ENCODE assay signal across 8 mouse cellular contexts in genomic region chr19:10219108-10219507, GRCm38 (mm10). TPM values are rescaled to one million over a fixed set of nuclear protein-coding genes. Genes with fewer than 3 reads are reported as not detected.
DNase-seq lines count a peak whose midpoint lies in the region; ATAC-seq lines count a peak whose summit lies in the region.

No protein-coding gene starts in this region.

- no peak overlapping the region for H3K4me3 ChIP-seq in forebrain, embryonic 14.5 days (ENCODE audit: low read depth, low read length)
- H3K4me3 ChIP-seq in forebrain, embryonic 12.5 days (replicated peaks): no peak overlapping the region
- H3K4me3 ChIP-seq in midbrain, embryonic 10.5 days: no peak overlapping the region
- no peak overlapping the region for H3K4me3 ChIP-seq in midbrain, embryonic 13.5 days (replicated peaks)

- H3K27ac ChIP-seq in forebrain, embryonic 14.5 days (ENCODE audit: low read depth, low read length): no peak overlapping the region
- H3K27ac ChIP-seq in forebrain, embryonic 12.5 days: no peak overlapping the region
- H3K27ac ChIP-seq in midbrain, embryonic 10.5 days (replicated peaks): 0 out of 2 replicates have a peak overlapping the region, but pooled peaks have one; percentile 49
- no peak overlapping the region for H3K27ac ChIP-seq in midbrain, embryonic 13.5 days

- WGBS in forebrain, embryonic 14.5 days: 50% methylated on average over 3 of the region's 3 CpGs
- WGBS in forebrain, embryonic 12.5 days: 62% methylated on average over 3 of the region's 3 CpGs
- WGBS in midbrain, embryonic 10.5 days: 58% methylated on average over 3 of the region's 3 CpGs
- 60% methylated on average over 3 of the region's 3 CpGs for WGBS in midbrain, embryonic 13.5 days

- peak; percentile 68 for DNase-seq in forebrain, embryonic 14.5 days (ENCODE audit: low spot score)
- DNase-seq in midbrain, embryonic 10.5 days (ENCODE audit: low spot score): peak; percentile 46
- DNase-seq in NIH3T3 (ENCODE audit: low read depth): peak; percentile 80
- DNase-seq in heart, postnatal 4 days: peak; percentile 65
- peak; percentile 52 for DNase-seq in lung, postnatal 25 days (ENCODE audit: low spot score)

- H3K36me3 ChIP-seq in forebrain, embryonic 14.5 days (ENCODE audit: control insufficient read depth, insufficient read depth, low read length): no peaks in the 10 kb centered on the region
- H3K36me3 ChIP-seq in forebrain, embryonic 12.5 days (replicated peaks): no peaks in the 10 kb centered on the region
- H3K36me3 ChIP-seq in midbrain, embryonic 10.5 days: no peaks in the 10 kb centered on the region
- no peaks in the 10 kb centered on the region for H3K36me3 ChIP-seq in midbrain, embryonic 13.5 days

- no peaks in the 10 kb centered on the region for H3K27me3 ChIP-seq in forebrain, embryonic 14.5 days (replicated peaks; ENCODE audit: control insufficient read depth, insufficient read depth, low read length)
- no peaks in the 10 kb centered on the region for H3K27me3 ChIP-seq in forebrain, embryonic 12.5 days
- no peaks in the 10 kb centered on the region for H3K27me3 ChIP-seq in midbrain, embryonic 10.5 days (ENCODE audit: low read depth, poor library complexity, severe bottlenecking)
- H3K27me3 ChIP-seq in midbrain, embryonic 13.5 days: no peaks in the 10 kb centered on the region

- no peak overlapping the region for H3K4me2 ChIP-seq in forebrain, embryonic 14.5 days (ENCODE audit: low read length)
- no peak overlapping the region for H3K4me2 ChIP-seq in forebrain, embryonic 12.5 days
- no peak overlapping the region for H3K4me2 ChIP-seq in midbrain, embryonic 13.5 days (replicated peaks)

- H3K9ac ChIP-seq in forebrain, embryonic 14.5 days (ENCODE audit: low read length): no peak overlapping the region
- no peak overlapping the region for H3K9ac ChIP-seq in forebrain, embryonic 12.5 days
- no peak overlapping the region for H3K9ac ChIP-seq in midbrain, embryonic 13.5 days (replicated peaks)

- no peaks in the 10 kb centered on the region for H3K9me3 ChIP-seq in forebrain, embryonic 14.5 days (replicated peaks; ENCODE audit: control insufficient read depth, low read length)
- H3K9me3 ChIP-seq in forebrain, embryonic 12.5 days: no peaks in the 10 kb centered on the region
- H3K9me3 ChIP-seq in midbrain, embryonic 10.5 days (replicated peaks): no peaks in the 10 kb centered on the region
- H3K9me3 ChIP-seq in midbrain, embryonic 13.5 days: no peaks in the 10 kb centered on the region

- H3K4me1 ChIP-seq in forebrain, embryonic 14.5 days (ENCODE audit: control insufficient read depth, insufficient read depth, low read length): no peaks in the 10 kb centered on the region
- H3K4me1 ChIP-seq in forebrain, embryonic 12.5 days: 0 out of 2 replicates have a peak, but pooled peaks cover 3% of the 10 kb centered on the region
- H3K4me1 ChIP-seq in midbrain, embryonic 10.5 days: peaks cover 28% of the 10 kb centered on the region
- H3K4me1 ChIP-seq in midbrain, embryonic 13.5 days (replicated peaks): 0 out of 2 replicates have a peak, but pooled peaks cover 6% of the 10 kb centered on the region

- no peak for ATAC-seq in forebrain, embryonic 14.5 days
- ATAC-seq in forebrain, embryonic 12.5 days (ENCODE audit: low FRiP score): no peak; the same call in 1 of the 2 replicates
- ATAC-seq in midbrain, embryonic 13.5 days: no peak
- no peak for ATAC-seq in monocyte, adult 5-6 weeks (replicated peaks; ENCODE audit: insufficient number of reproducible peaks, low FRiP score, low TSS enrichment, poor library complexity, severe bottlenecking)

RNA-seq across cellular contexts. Expression of gene Fen1, which starts 15.1 kb away (rescaled TPM):
- polyA plus RNA-seq in forebrain, embryonic 14.5 days (2014; fragmentation: Nextera tagmentation; extraction: Ambion mirVana): 53.4 and 63.9 TPM in 2 replicates
- polyA plus RNA-seq in forebrain, embryonic 12.5 days (2016; fragmentation: Nextera tagmentation; extraction: Ambion mirVana): 130 and 134 TPM in 2 replicates
- 165 and 188 TPM in 2 replicates for polyA plus RNA-seq in midbrain, embryonic 10.5 days (2016; fragmentation: Nextera tagmentation; extraction: Ambion mirVana)
- 47.9 and 49.6 TPM in 2 replicates for polyA plus RNA-seq in midbrain, embryonic 13.5 days (2015; fragmentation: Nextera tagmentation; extraction: Ambion mirVana)
- 10 to 100 TPM; 26.8 to 27.2 TPM for total RNA-seq in heart, postnatal 4 days (2021)
- 31.8 to 42.7 TPM (median 41.9 TPM) in 3 replicates for total RNA-seq in monocyte, adult 5-6 weeks (2017)

RNA-seq across cellular contexts. Expression of gene Tmem258, which starts 15.3 kb away (rescaled TPM):
- polyA plus RNA-seq in forebrain, embryonic 14.5 days (2014; fragmentation: Nextera tagmentation; extraction: Ambion mirVana): 380 and 505 TPM in 2 replicates
- 336 and 355 TPM in 2 replicates for polyA plus RNA-seq in forebrain, embryonic 12.5 days (2016; fragmentation: Nextera tagmentation; extraction: Ambion mirVana)
- 351 and 361 TPM in 2 replicates for polyA plus RNA-seq in midbrain, embryonic 10.5 days (2016; fragmentation: Nextera tagmentation; extraction: Ambion mirVana)
- polyA plus RNA-seq in midbrain, embryonic 13.5 days (2015; fragmentation: Nextera tagmentation; extraction: Ambion mirVana): 386 and 396 TPM in 2 replicates
- total RNA-seq in heart, postnatal 4 days (2021): 100 to 1,000 TPM; 160 TPM
- total RNA-seq in monocyte, adult 5-6 weeks (2017): 129 to 133 TPM (median 132 TPM) in 3 replicates

RNA-seq across cellular contexts. Expression of gene Myrf, which starts 21.4 kb away (rescaled TPM):
- 0.20 and 0.40 TPM in 2 replicates for polyA plus RNA-seq in forebrain, embryonic 14.5 days (2014; fragmentation: Nextera tagmentation; extraction: Ambion mirVana)
- polyA plus RNA-seq in forebrain, embryonic 12.5 days (2016; fragmentation: Nextera tagmentation; extraction: Ambion mirVana): 0.72 and 0.87 TPM in 2 replicates
- 2.1 and 2.2 TPM in 2 replicates for polyA plus RNA-seq in midbrain, embryonic 10.5 days (2016; fragmentation: Nextera tagmentation; extraction: Ambion mirVana)
- 0.58 and 0.77 TPM in 2 replicates for polyA plus RNA-seq in midbrain, embryonic 13.5 days (2015; fragmentation: Nextera tagmentation; extraction: Ambion mirVana)
- total RNA-seq in heart, postnatal 4 days (2021): 10 to 100 TPM in 1 of 2 experiments, 1 to 10 TPM in 1; 9.0 to 11.9 TPM
- 0.10 to 2.3 TPM in 2 of 3 replicates, not detected in the other for total RNA-seq in monocyte, adult 5-6 weeks (2017)

RNA-seq across cellular contexts. Expression of gene Fads1, which starts 36.4 kb away (rescaled TPM):
- 104 and 125 TPM in 2 replicates for polyA plus RNA-seq in forebrain, embryonic 14.5 days (2014; fragmentation: Nextera tagmentation; extraction: Ambion mirVana)
- 187 and 195 TPM in 2 replicates for polyA plus RNA-seq in forebrain, embryonic 12.5 days (2016; fragmentation: Nextera tagmentation; extraction: Ambion mirVana)
- polyA plus RNA-seq in midbrain, embryonic 10.5 days (2016; fragmentation: Nextera tagmentation; extraction: Ambion mirVana): 171 and 192 TPM in 2 replicates
- 173 and 178 TPM in 2 replicates for polyA plus RNA-seq in midbrain, embryonic 13.5 days (2015; fragmentation: Nextera tagmentation; extraction: Ambion mirVana)
- 10 to 100 TPM; 52.4 to 54.5 TPM for total RNA-seq in heart, postnatal 4 days (2021)
- 2.2 to 5.1 TPM (median 2.3 TPM) in 3 replicates for total RNA-seq in monocyte, adult 5-6 weeks (2017)
